Mouse (Mus musculus) T-helper 17 cell (primary cell): ENCODE data around the gene Il6ra.

ENCODE experiments used
- in situ Hi-C, 2 experiments: fragments of 300-600 bp; cut with MboI, MseI; formaldehyde crosslinking; loops; 1 replicate in 1 of 2; 2 replicates in 1 of 2; pipeline ENCODE4 v1.15.1; 2025; ENCODE audit warnings: high pct_unique_total_duplicates in 2 of 2

The Il6ra gene

GRCm38 (mm10) chr3:89912543-89913391 lies at the start of gene Il6ra:
TSS of gene Il6ra (minus strand) at chr3:89913196.
- in situ Hi-C loops = no loop called here

- in situ Hi-C loops = no loop called here
Measured at GRCm38 (mm10) chr3:89962059-89962750, 49.2 kb upstream of the Il6ra start.

GRCm38 (mm10) chr3:89961436-89961835 lies 48.4 kb upstream of the Il6ra start:
- in situ Hi-C loops = no loop called here

- in situ Hi-C loops = no loop called here
Measured at GRCm38 (mm10) chr3:89960469-89960868, 47.5 kb upstream of the Il6ra start.

GRCm38 (mm10) chr3:89959435-89959834 lies 46.4 kb upstream of the Il6ra start:
- in situ Hi-C loops = loop anchor here in 1 of 2 experiments (5.0 kb wide), 1 partner anchor 113 kb away; the partner anchor contains the start of gene Tpm3

GRCm38 (mm10) chr3:89957880-89958279 lies 44.9 kb upstream of the Il6ra start:
- in situ Hi-C loops = loop anchor here in 1 of 2 experiments (5.0 kb wide), 1 partner anchor 114 kb away; the partner anchor contains the start of gene Tpm3

GRCm38 (mm10) chr3:89956177-89956971 lies 43.4 kb upstream of the Il6ra start:
- in situ Hi-C loops = loop anchor here in 1 of 2 experiments (5.0 kb wide), 1 partner anchor 116 kb away; the partner anchor contains the start of gene Tpm3

- in situ Hi-C loops = no loop called here
Measured at GRCm38 (mm10) chr3:89953420-89953819, 40.4 kb upstream of the Il6ra start.

GRCm38 (mm10) chr3:89948655-89949054 lies 35.7 kb upstream of the Il6ra start:
- in situ Hi-C loops = no loop called here

- in situ Hi-C loops = no loop called here
Measured at GRCm38 (mm10) chr3:89948021-89948420, 35.0 kb upstream of the Il6ra start.

- in situ Hi-C loops = no loop called here
Measured at GRCm38 (mm10) chr3:89945026-89945425, 32.0 kb upstream of the Il6ra start.

GRCm38 (mm10) chr3:89942894-89943293 lies 29.9 kb upstream of the Il6ra start:
- in situ Hi-C loops = loop anchor here in 1 of 2 experiments (5.0 kb wide), 1 partner anchor 44 kb away; no protein-coding TSS in a partner anchor

GRCm38 (mm10) chr3:89936495-89936894 lies 23.5 kb upstream of the Il6ra start:
- in situ Hi-C loops = no loop called here

GRCm38 (mm10) chr3:89932925-89933324 lies 19.9 kb upstream of the Il6ra start:
- in situ Hi-C loops = no loop called here

- in situ Hi-C loops = no loop called here
Measured at GRCm38 (mm10) chr3:89928956-89929355, 16.0 kb upstream of the Il6ra start.

GRCm38 (mm10) chr3:89926440-89926839 lies 13.4 kb upstream of the Il6ra start:
- in situ Hi-C loops = no loop called here

GRCm38 (mm10) chr3:89920711-89921110 lies 7.7 kb upstream of the Il6ra start:
- in situ Hi-C loops = no loop called here

- in situ Hi-C loops = no loop called here
Measured at GRCm38 (mm10) chr3:89917408-89917807, 4.4 kb upstream of the Il6ra start.

GRCm38 (mm10) chr3:89916622-89917021 lies 3.6 kb upstream of the Il6ra start:
- in situ Hi-C loops = no loop called here

- in situ Hi-C loops = no loop called here
Measured at GRCm38 (mm10) chr3:89914700-89915099, 1.7 kb upstream of the Il6ra start.

GRCm38 (mm10) chr3:89912108-89912542 lies 871 bp downstream of the Il6ra start:
- in situ Hi-C loops = no loop called here

- in situ Hi-C loops = no loop called here
Measured at GRCm38 (mm10) chr3:89911207-89911606, 1.8 kb downstream of the Il6ra start.
